Mouse (Mus musculus) liver, embryonic 14 days (tissue): Measurements from ENCODE around the gene Triml2. TPM values are rescaled to one million over a fixed set of nuclear protein-coding genes. Genes with fewer than 3 reads are reported as not detected.

Experiments
- polyA plus RNA-seq: library from polyadenylated mRNA; depleted of rRNA; stranded (reverse); fragments of >200 nt; gene quantifications from 2 replicates; pipeline ENCODE4 v1.2.3, GENCODE M21; 2012; rRNA removed

The Triml2 gene
- polyA plus RNA-seq = not detected in 2 replicates

GRCm38 (mm10) chr8:43180054-43180690 lies at the start of gene Triml2:
TSS of gene Triml2 (plus strand) at chr8:43180541.

GRCm38 (mm10) chr8:43141386-43141785 lies 39.0 kb upstream of the Triml2 start, which contains the start of gene Triml1:
TSS of gene Triml1 (minus strand) at chr8:43141486.

Other genes starting within 250 kb of the Triml2 start
- gene Triml1, start 39.1 kb upstream of the Triml2 start, polyA plus RNA-seq = not detected in 2 replicates
- not detected in 2 replicates for gene Zfp42, start 126.4 kb downstream of the Triml2 start, polyA plus RNA-seq